Mouse (Mus musculus) cerebellum, adult 2 months (tissue): ENCODE data around the gene D5Ertd579e.

Experiments
- CTCF ChIP-seq: fragments of 200-500 bp; IDR thresholded peaks from 2 replicates; pipeline ENCODE4 v1.5.1; 2011; ENCODE audit warnings: low read depth, mild to moderate bottlenecking, control low read depth, low read length, moderate library complexity, borderline replicate concordance; ENCODE audit not compliant: insufficient read depth
- POLR2A ChIP-seq: fragments of 200-500 bp; IDR thresholded peaks from 2 replicates; pipeline ENCODE4 v1.6.1; 2011; ENCODE audit warnings: low read length, control low read depth, borderline replicate concordance; ENCODE audit not compliant: insufficient read depth

GRCm38 (mm10) chr5:36575745-36576144, 120.1 kb downstream of the D5Ertd579e start:
- TF ChIP-seq POLR2A (no peak), CTCF (no peak)
